Mouse (Mus musculus) heart, postnatal 0 days (tissue): ENCODE data around the gene Lig4.

Experiments used
- CTCF ChIP-seq: IDR thresholded peaks from 2 replicates; pipeline ENCODE4 v1.5.1; 2016; ENCODE audit warnings: antibody characterized with exemption, control low read depth, low read depth
- EP300 ChIP-seq: IDR thresholded peaks from 2 replicates; pipeline ENCODE4 v1.6.1; 2016; ENCODE audit warnings: antibody characterized with exemption, low read depth

DNA sequence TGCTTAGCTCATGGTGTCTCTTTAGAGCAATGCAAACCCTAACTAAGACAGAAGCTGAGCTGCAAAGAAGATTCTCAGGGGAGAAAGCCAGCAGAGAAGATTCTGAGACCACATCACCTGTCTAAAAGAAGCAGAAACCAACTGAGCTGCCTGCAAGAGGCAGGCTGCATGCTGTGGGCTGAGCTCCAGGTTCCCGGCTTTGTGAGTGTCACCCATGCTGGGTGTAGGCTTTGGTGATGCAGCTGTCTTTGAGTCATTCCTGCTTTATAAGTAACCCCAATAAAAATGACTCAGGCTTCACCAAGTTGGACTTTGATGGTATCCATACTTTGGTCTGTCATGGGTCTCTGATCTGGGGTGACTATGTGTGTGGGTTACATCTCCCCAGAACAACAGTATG lies 38.8 kb upstream of the Lig4 start:
- TF ChIP-seq CTCF (no peak), EP300 (no peak)
